In the genomic region with DNA sequence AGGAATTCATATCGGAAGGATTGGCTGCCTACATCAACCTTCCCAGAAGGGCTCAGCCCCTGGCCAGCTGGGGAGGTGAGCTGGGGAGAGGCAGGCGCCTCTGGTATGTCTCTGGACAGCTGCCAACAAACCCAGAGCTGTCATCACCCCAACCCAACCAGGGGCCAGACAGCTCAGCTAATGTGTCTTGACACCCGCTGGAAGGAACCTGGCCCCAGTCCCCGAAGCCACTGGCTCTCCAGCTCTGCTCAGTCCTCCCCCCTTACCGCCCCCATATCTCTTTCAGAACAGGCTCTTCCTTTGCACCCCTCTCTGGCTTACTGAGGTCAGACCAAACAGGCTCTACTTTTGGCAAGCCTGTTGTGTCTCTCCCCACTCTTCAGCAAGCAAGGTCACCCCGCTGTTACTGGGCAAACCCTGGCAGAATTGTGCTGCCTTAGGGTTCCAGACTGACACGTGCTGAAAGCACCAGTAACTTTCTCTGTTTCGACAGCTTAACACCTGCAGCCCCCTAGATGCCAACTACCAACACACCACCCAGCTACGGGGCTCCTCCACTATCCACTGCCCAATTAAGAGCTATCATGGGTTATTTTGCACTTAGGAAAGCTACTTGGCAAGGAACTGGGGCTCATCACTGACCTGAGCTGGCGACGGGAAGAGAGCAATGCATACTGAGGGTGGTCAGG, we compare ENCODE assay signal across 8 mouse cellular contexts. TPM values are rescaled to one million over a fixed set of nuclear protein-coding genes. Genes with fewer than 3 reads are reported as not detected.
DNase-seq lines count a peak whose midpoint lies in the region; ATAC-seq and TF ChIP-seq lines count a peak whose summit lies in the region.

No protein-coding gene starts in this region.

- no peak for DNase-seq in forebrain, embryonic 14.5 days (ENCODE audit: low spot score)
- peak; percentile 73 for DNase-seq in 416B (ENCODE audit: low read depth)
- DNase-seq in gastrocnemius, adult 2 months: peak; percentile 78
- peak; percentile 20 for DNase-seq in stomach, postnatal 0 days (ENCODE audit: low spot score)
- DNase-seq in embryo, embryonic 10.5 days (ENCODE audit: low spot score): no peak
- no peak for DNase-seq in thymus, adult 18-20 months

- TF ChIP-seq EP300 in stomach, postnatal 0 days (optimal IDR thresholded peaks at IDR 0.05): no peak

- H3K36me3 ChIP-seq in forebrain, embryonic 14.5 days (ENCODE audit: control insufficient read depth, insufficient read depth, low read length): no peaks in the 10 kb centered on the region
- H3K36me3 ChIP-seq in forebrain, embryonic 12.5 days (replicated peaks): no peaks in the 10 kb centered on the region
- no peaks in the 10 kb centered on the region for H3K36me3 ChIP-seq in intestine, embryonic 16.5 days (ENCODE audit: control insufficient read depth, insufficient read depth, low read length)
- H3K36me3 ChIP-seq in stomach, postnatal 0 days (ENCODE audit: control insufficient read depth, insufficient read depth, low read length): no peaks in the 10 kb centered on the region

- H3K4me2 ChIP-seq in forebrain, embryonic 14.5 days (ENCODE audit: low read length): no peak overlapping the region
- no peak overlapping the region for H3K4me2 ChIP-seq in forebrain, embryonic 12.5 days
- H3K4me2 ChIP-seq in intestine, embryonic 16.5 days (ENCODE audit: low read depth, low read length): no peak overlapping the region
- H3K4me2 ChIP-seq in stomach, postnatal 0 days (replicated peaks; ENCODE audit: low read depth): no peak overlapping the region

- no peaks in the 10 kb centered on the region for H3K27me3 ChIP-seq in forebrain, embryonic 14.5 days (replicated peaks; ENCODE audit: control insufficient read depth, insufficient read depth, low read length)
- H3K27me3 ChIP-seq in forebrain, embryonic 12.5 days: no peaks in the 10 kb centered on the region
- no peaks in the 10 kb centered on the region for H3K27me3 ChIP-seq in intestine, embryonic 16.5 days (replicated peaks; ENCODE audit: control insufficient read depth, insufficient read depth, low read length)
- H3K27me3 ChIP-seq in stomach, postnatal 0 days (ENCODE audit: control insufficient read depth, insufficient read depth, low read length): no peaks in the 10 kb centered on the region

- H3K4me1 ChIP-seq in forebrain, embryonic 14.5 days (ENCODE audit: control insufficient read depth, insufficient read depth, low read length): 0 out of 2 replicates have a peak, but pooled peaks cover 2% of the 10 kb centered on the region
- peaks cover 12% of the 10 kb centered on the region for H3K4me1 ChIP-seq in forebrain, embryonic 12.5 days
- 0 out of 2 replicates have a peak, but pooled peaks cover 2% of the 10 kb centered on the region for H3K4me1 ChIP-seq in intestine, embryonic 16.5 days (ENCODE audit: control insufficient read depth, insufficient read depth, low read length)
- no peaks in the 10 kb centered on the region for H3K4me1 ChIP-seq in stomach, postnatal 0 days (replicated peaks; ENCODE audit: control insufficient read depth, insufficient read depth)

- TF ChIP-seq CTCF in gastrocnemius, adult 2 months (IDR thresholded peaks at IDR 0.05): no peak
- no peak for TF ChIP-seq CTCF in stomach, postnatal 0 days (IDR thresholded peaks at IDR 0.05; ENCODE audit: low read depth)

- H3K9ac ChIP-seq in forebrain, embryonic 14.5 days (ENCODE audit: low read length): no peak overlapping the region
- H3K9ac ChIP-seq in forebrain, embryonic 12.5 days: no peak overlapping the region
- no peak overlapping the region for H3K9ac ChIP-seq in intestine, embryonic 16.5 days (ENCODE audit: low read depth, low read length)
- H3K9ac ChIP-seq in stomach, postnatal 0 days (ENCODE audit: low read length): no peak overlapping the region

- H3K9me3 ChIP-seq in forebrain, embryonic 14.5 days (replicated peaks; ENCODE audit: control insufficient read depth, low read length): no peaks in the 10 kb centered on the region
- H3K9me3 ChIP-seq in forebrain, embryonic 12.5 days: no peaks in the 10 kb centered on the region
- no peaks in the 10 kb centered on the region for H3K9me3 ChIP-seq in intestine, embryonic 16.5 days (ENCODE audit: control insufficient read depth, low read length)
- no peaks in the 10 kb centered on the region for H3K9me3 ChIP-seq in stomach, postnatal 0 days (ENCODE audit: control insufficient read depth, low read length)

- peak; percentile 55; the same call in 1 of the 2 replicates for ATAC-seq in forebrain, embryonic 14.5 days
- ATAC-seq in forebrain, embryonic 12.5 days (ENCODE audit: low FRiP score): no peak
- peak; percentile 48; the same call in 1 of the 2 replicates for ATAC-seq in intestine, embryonic 16.5 days
- ATAC-seq in stomach, postnatal 0 days (ENCODE audit: low FRiP score, low TSS enrichment): peak; percentile 21; the same call in 1 of the 2 replicates

- no peak overlapping the region for H3K4me3 ChIP-seq in forebrain, embryonic 14.5 days (ENCODE audit: low read depth, low read length)
- no peak overlapping the region for H3K4me3 ChIP-seq in forebrain, embryonic 12.5 days (replicated peaks)
- no peak overlapping the region for H3K4me3 ChIP-seq in gastrocnemius, adult 2 months
- no peak overlapping the region for H3K4me3 ChIP-seq in intestine, embryonic 16.5 days (ENCODE audit: low read length)
- H3K4me3 ChIP-seq in stomach, postnatal 0 days (ENCODE audit: low read depth, low read length): no peak overlapping the region

- no peak overlapping the region for H3K27ac ChIP-seq in forebrain, embryonic 14.5 days (ENCODE audit: low read depth, low read length)
- H3K27ac ChIP-seq in forebrain, embryonic 12.5 days: no peak overlapping the region
- peak overlapping the region; percentile 28; the same call in 1 of the 2 replicates for H3K27ac ChIP-seq in gastrocnemius, adult 2 months
- H3K27ac ChIP-seq in intestine, embryonic 16.5 days (ENCODE audit: low read length): no peak overlapping the region
- no peak overlapping the region for H3K27ac ChIP-seq in stomach, postnatal 0 days (replicated peaks)

- intact Hi-C loops in gastrocnemius, adult 2 months (cut with DNase I): loop anchor here (5.0 kb wide), 1 partner anchor 40 kb away; no protein-coding TSS in a partner anchor

- WGBS in forebrain, embryonic 14.5 days: 56% methylated on average over 11 of the region's 11 CpGs
- WGBS in forebrain, embryonic 12.5 days: 74% methylated on average over 11 of the region's 11 CpGs
- WGBS in intestine, embryonic 16.5 days: 60% methylated on average over 11 of the region's 11 CpGs
- 46% methylated on average over 11 of the region's 11 CpGs for WGBS in stomach, postnatal 0 days

RNA-seq across cellular contexts. Expression of gene Slc1a7, which starts 5.9 kb away (rescaled TPM):
- polyA plus RNA-seq in forebrain, embryonic 14.5 days (2014; fragmentation: Nextera tagmentation; extraction: Ambion mirVana): not detected in 2 replicates
- not detected in 2 replicates for polyA plus RNA-seq in forebrain, embryonic 12.5 days (2016; fragmentation: Nextera tagmentation; extraction: Ambion mirVana)
- under 1 TPM; 0.10 to 0.17 TPM for total RNA-seq in gastrocnemius, adult 2 months (2021)
- 0.12 and 0.15 TPM in 2 replicates for polyA plus RNA-seq in intestine, embryonic 16.5 days (2015; fragmentation: Nextera tagmentation; extraction: Ambion mirVana)
- 0.07 and 0.10 TPM in 2 replicates for polyA plus RNA-seq in stomach, postnatal 0 days (2015; fragmentation: Nextera tagmentation; extraction: Ambion mirVana)

RNA-seq across cellular contexts. Expression of gene Cpt2, which starts 38.8 kb away (rescaled TPM):
- polyA plus RNA-seq in forebrain, embryonic 14.5 days (2014; fragmentation: Nextera tagmentation; extraction: Ambion mirVana): 20.3 and 21.0 TPM in 2 replicates
- 25.1 and 25.4 TPM in 2 replicates for polyA plus RNA-seq in forebrain, embryonic 12.5 days (2016; fragmentation: Nextera tagmentation; extraction: Ambion mirVana)
- 100 to 1,000 TPM in 1 of 2 experiments, 10 to 100 TPM in 1; 61.5 to 103 TPM for total RNA-seq in gastrocnemius, adult 2 months (2021)
- polyA plus RNA-seq in intestine, embryonic 16.5 days (2015; fragmentation: Nextera tagmentation; extraction: Ambion mirVana): 142 and 155 TPM in 2 replicates
- 78.4 and 81.2 TPM in 2 replicates for polyA plus RNA-seq in stomach, postnatal 0 days (2015; fragmentation: Nextera tagmentation; extraction: Ambion mirVana)

Comparison
In these comparisons a context has a peak if more than half of its experiments do, and no peak if none do; other contexts are left out.
1. DNase-seq: peak in 416B (single experiment), gastrocnemius, adult 2 months (single experiment) and stomach, postnatal 0 days (single experiment); none in forebrain, embryonic 14.5 days (single experiment), embryo, embryonic 10.5 days (single experiment) and thymus, adult 18-20 months (0 of 2).